Mouse (Mus musculus): ENCODE data around the gene Ackr1. TPM values are rescaled to one million over a fixed set of nuclear protein-coding genes. Genes with fewer than 3 reads are reported as not detected.
A peak's percentile ranks its signal among the peaks of the same experiment; 100 is the strongest.

The Ackr1 gene
- polyA plus RNA-seq, 2 experiments = 53.0 to 76.9 TPM

DNA sequence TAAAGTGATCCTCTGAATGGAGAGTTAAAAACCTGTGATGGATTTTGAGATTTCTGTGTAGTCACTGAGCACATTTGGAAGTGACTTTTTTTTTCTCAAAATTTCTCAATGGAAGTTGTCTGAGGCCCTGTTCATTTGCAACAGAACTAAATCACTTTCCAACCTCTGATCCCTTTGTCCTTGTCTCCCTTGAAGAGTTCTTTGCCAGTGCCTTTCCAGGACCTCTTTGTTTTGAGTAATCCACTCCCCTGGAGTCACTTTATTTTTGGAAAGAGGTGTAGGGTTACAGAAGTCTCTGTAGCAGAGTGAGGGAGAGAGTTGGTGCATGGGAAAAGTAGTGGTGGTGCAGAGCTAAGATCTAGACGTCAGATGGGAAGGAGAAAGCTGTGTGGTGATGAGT lies 15.0 kb upstream of the Ackr1 start:
- H3K4me2 ChIP-seq (ENCODE audit: low read depth) = no peak overlapping the region
- no peak overlapping the region for H3K4me3 ChIP-seq (ENCODE audit: insufficient read depth in 1 of 2, low read depth in 2 of 2, low read length in 2 of 2)
- no peaks in the 10 kb centered on the region for H3K9me3 ChIP-seq (ENCODE audit: control insufficient read depth, low read length)
- H3K4me1 ChIP-seq (replicated peaks; ENCODE audit: control insufficient read depth in 2 of 2, insufficient read depth in 2 of 2, low read length in 1 of 2) = peaks cover 21 to 36% of the 10 kb centered on the region in 2 experiments
- no peak overlapping the region for H3K27ac ChIP-seq
- no peak overlapping the region for H3K9ac ChIP-seq (replicated peaks)
- 20% methylated on average over 1 of the region's 1 CpGs for WGBS (ENCODE audit: insufficient replicate concordance)
- ATAC-seq (ENCODE audit: insufficient read depth) (no peak), DNase-seq (ENCODE audit: low read depth in 3 of 3, low spot score in 3 of 3) (no peak)
- H3K36me3 ChIP-seq (replicated peaks; ENCODE audit: control insufficient read depth, insufficient read depth, low read depth) = no peaks in the 10 kb centered on the region; the same call in 1 of the 2 replicates
- TF ChIP-seq CTCF (IDR thresholded peaks at IDR 0.05; ENCODE audit: low read depth) = no peak
- no peak for TF ChIP-seq EP300 (IDR thresholded peaks at IDR 0.05; ENCODE audit: low read depth)
- H3K27me3 ChIP-seq (ENCODE audit: control insufficient read depth, insufficient read depth, low read length) = no peaks in the 10 kb centered on the region

DNA sequence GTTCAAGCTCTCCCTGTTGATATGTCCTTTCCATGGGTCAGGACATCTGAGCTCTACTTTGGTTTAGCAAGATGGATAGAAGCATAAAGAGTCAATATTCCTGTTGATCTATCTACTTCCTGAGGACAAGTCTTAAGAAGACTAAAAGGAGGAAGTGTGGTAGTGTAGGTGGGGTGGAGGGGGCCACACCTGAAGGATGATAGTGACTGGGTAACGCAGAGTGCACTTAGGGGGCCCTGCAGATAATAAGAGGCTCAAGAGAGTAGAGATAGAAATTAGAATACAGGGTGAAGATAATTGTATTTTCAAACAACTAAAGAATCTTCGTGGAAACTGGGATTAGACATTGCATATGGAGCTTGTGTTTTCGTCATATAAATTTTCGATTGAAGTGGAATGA lies 11.6 kb upstream of the Ackr1 start:
- Histone ChIP-seq H3K36me3 (replicated peaks; ENCODE audit: control insufficient read depth, insufficient read depth, low read depth) (no peaks in the 10 kb centered on the region), H3K9me3 (ENCODE audit: control insufficient read depth, low read length) (no peaks in the 10 kb centered on the region), H3K27ac (no peak overlapping the region), H3K4me3 (ENCODE audit: insufficient read depth in 1 of 2, low read depth in 2 of 2, low read length in 2 of 2) (no peak overlapping the region), H3K4me2 (ENCODE audit: low read depth) (no peak overlapping the region), H3K27me3 (ENCODE audit: control insufficient read depth, insufficient read depth, low read length) (no peaks in the 10 kb centered on the region), H3K9ac (replicated peaks) (no peak overlapping the region), H3K4me1 (replicated peaks; ENCODE audit: control insufficient read depth in 2 of 2, insufficient read depth in 2 of 2, low read length in 1 of 2) (peaks cover 18 to 33% of the 10 kb centered on the region in 2 experiments)
- DNase-seq (ENCODE audit: low read depth in 3 of 3, low spot score in 3 of 3) (no peak), ATAC-seq (ENCODE audit: insufficient read depth) (no peak)
- TF ChIP-seq EP300 (IDR thresholded peaks at IDR 0.05; ENCODE audit: low read depth) (no peak), CTCF (IDR thresholded peaks at IDR 0.05; ENCODE audit: low read depth) (no peak)
- 59% methylated on average over 4 of the region's 4 CpGs for WGBS (ENCODE audit: insufficient replicate concordance)

DNA sequence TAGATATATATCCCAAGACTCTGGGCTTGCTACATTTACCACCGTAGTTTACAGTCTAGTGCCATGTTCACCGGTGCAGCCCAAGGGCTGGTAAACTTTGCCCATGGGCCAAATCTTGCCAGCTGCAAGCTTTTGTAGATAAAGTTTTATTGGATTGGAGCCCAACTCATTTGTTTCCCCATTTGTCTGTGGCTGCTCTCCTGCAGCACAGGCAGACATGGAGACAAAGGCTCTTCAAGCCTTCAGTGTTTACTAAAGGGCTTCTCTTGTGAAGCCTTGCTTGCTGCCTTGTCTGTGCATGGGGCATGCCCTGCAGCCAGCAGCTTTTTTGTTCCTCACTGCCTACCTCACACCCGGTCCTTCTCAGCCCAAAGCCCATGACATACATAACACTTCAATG lies 10.4 kb upstream of the Ackr1 start:
- Histone ChIP-seq H3K9ac (replicated peaks) (no peak overlapping the region), H3K4me1 (replicated peaks; ENCODE audit: control insufficient read depth in 2 of 2, insufficient read depth in 2 of 2, low read length in 1 of 2) (peaks cover 18 to 28% of the 10 kb centered on the region in 2 experiments), H3K4me3 (ENCODE audit: insufficient read depth in 1 of 2, low read depth in 2 of 2, low read length in 2 of 2) (no peak overlapping the region), H3K36me3 (replicated peaks; ENCODE audit: control insufficient read depth, insufficient read depth, low read depth) (no peaks in the 10 kb centered on the region), H3K27ac (no peak overlapping the region), H3K9me3 (ENCODE audit: control insufficient read depth, low read length) (no peaks in the 10 kb centered on the region), H3K4me2 (ENCODE audit: low read depth) (no peak overlapping the region), H3K27me3 (ENCODE audit: control insufficient read depth, insufficient read depth, low read length) (no peaks in the 10 kb centered on the region)
- TF ChIP-seq CTCF (IDR thresholded peaks at IDR 0.05; ENCODE audit: low read depth) = no peak
- ATAC-seq (ENCODE audit: insufficient read depth) = no peak
- no peak for DNase-seq (ENCODE audit: low read depth in 3 of 3, low spot score in 3 of 3)
- 71% methylated on average over 3 of the region's 3 CpGs for WGBS (ENCODE audit: insufficient replicate concordance)

DNA sequence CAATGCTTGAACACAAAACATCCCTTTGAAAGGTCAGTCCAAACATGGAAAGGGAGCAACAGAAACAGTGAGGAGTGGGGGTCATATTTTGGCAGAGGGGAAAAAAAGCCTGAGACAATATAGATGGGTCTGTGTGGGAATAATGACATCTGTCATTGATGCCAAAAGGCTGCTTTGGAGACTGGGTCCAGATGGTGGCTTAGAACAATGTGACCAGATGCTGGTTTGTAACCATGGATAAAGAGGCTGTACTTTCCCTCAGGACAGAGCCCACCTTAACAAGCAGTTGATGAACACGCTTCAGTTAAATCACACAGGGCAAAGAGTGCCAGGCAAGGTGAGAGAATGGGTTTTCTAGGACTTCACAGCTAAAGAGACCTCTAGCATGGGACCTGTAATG lies 8.9 kb upstream of the Ackr1 start:
- peaks cover 18 to 28% of the 10 kb centered on the region in 2 experiments for H3K4me1 ChIP-seq (replicated peaks; ENCODE audit: control insufficient read depth in 2 of 2, insufficient read depth in 2 of 2, low read length in 1 of 2)
- no peak overlapping the region for H3K4me2 ChIP-seq (ENCODE audit: low read depth)
- no peak overlapping the region for H3K4me3 ChIP-seq (ENCODE audit: insufficient read depth in 1 of 2, low read depth in 2 of 2, low read length in 2 of 2)
- WGBS (ENCODE audit: insufficient replicate concordance) = 77% methylated on average over 1 of the region's 1 CpGs
- H3K9ac ChIP-seq (replicated peaks) = no peak overlapping the region
- H3K9me3 ChIP-seq (ENCODE audit: control insufficient read depth, low read length) = no peaks in the 10 kb centered on the region
- no peak for DNase-seq (ENCODE audit: low read depth in 3 of 3, low spot score in 3 of 3)
- no peak for TF ChIP-seq CTCF (IDR thresholded peaks at IDR 0.05; ENCODE audit: low read depth)
- TF ChIP-seq EP300 (IDR thresholded peaks at IDR 0.05; ENCODE audit: low read depth) = no peak
- no peak overlapping the region for H3K27ac ChIP-seq
- H3K27me3 ChIP-seq (ENCODE audit: control insufficient read depth, insufficient read depth, low read length) = no peaks in the 10 kb centered on the region
- no peak for ATAC-seq (ENCODE audit: insufficient read depth)
- no peaks in the 10 kb centered on the region for H3K36me3 ChIP-seq (replicated peaks; ENCODE audit: control insufficient read depth, insufficient read depth, low read depth)

DNA sequence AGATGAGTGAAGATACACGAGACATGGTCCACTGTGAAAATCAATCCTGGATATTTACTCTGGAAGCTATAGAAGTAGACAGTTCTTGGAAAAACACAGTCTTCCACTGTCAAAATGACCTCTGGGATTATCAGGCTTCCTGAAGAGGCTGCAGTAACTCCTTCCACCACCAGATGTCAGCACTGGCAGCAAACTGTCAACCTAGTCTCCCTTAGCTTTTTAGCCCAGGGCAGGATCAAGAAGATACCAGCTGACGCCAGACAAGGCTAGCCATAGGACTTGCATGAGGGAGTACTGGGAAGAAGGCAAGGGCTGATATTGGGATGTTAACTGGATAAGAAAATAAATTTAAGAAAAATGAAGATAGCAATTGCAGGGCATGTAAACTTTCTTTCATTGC lies 6.0 kb upstream of the Ackr1 start:
- Histone ChIP-seq H3K36me3 (replicated peaks; ENCODE audit: control insufficient read depth, insufficient read depth, low read depth) (no peaks in the 10 kb centered on the region), H3K27ac (no peak overlapping the region), H3K4me1 (replicated peaks; ENCODE audit: control insufficient read depth in 2 of 2, insufficient read depth in 2 of 2, low read length in 1 of 2) (peaks cover 30 to 32% of the 10 kb centered on the region in 2 experiments), H3K4me2 (ENCODE audit: low read depth) (no peak overlapping the region), H3K27me3 (ENCODE audit: control insufficient read depth, insufficient read depth, low read length) (no peaks in the 10 kb centered on the region), H3K4me3 (ENCODE audit: insufficient read depth in 1 of 2, low read depth in 2 of 2, low read length in 2 of 2) (no peak overlapping the region), H3K9ac (replicated peaks) (no peak overlapping the region), H3K9me3 (ENCODE audit: control insufficient read depth, low read length) (no peaks in the 10 kb centered on the region)
- WGBS (ENCODE audit: insufficient replicate concordance) = 4% methylated on average over 2 of the region's 2 CpGs
- ATAC-seq (ENCODE audit: insufficient read depth) (peak; percentile 48), DNase-seq (ENCODE audit: low read depth in 3 of 3, low spot score in 3 of 3) (peak; percentile 60 to 67 (median 64))
- peak; percentile 11; the same call in 1 of the 2 replicates for TF ChIP-seq EP300 (IDR thresholded peaks at IDR 0.05; ENCODE audit: low read depth)
- peak; percentile 98 for TF ChIP-seq CTCF (IDR thresholded peaks at IDR 0.05; ENCODE audit: low read depth)

Data from liver, embryonic 14.5 days (tissue).